Mouse (Mus musculus): Measurements from ENCODE around the gene Usf3.
A peak's percentile ranks its signal among the peaks of the same experiment; 100 is the strongest.

Gene Usf3

GRCm38 (mm10) chr16:44173155-44173941 lies at the start of gene Usf3:
Usf3 (plus strand) TSS chr16:44173246.
- H3K27me3 ChIP-seq (ENCODE audit: insufficient read depth, low read length): no peaks in the 10 kb centered on the region; the same call in 1 of the 2 replicates
- TF ChIP-seq POU5F1 (IDR thresholded peaks at IDR 0.05; ENCODE audit: borderline replicate concordance, low read length): no peak
- no peak for TF ChIP-seq NANOG (IDR thresholded peaks at IDR 0.05; ENCODE audit: borderline replicate concordance, low read length)
- TF ChIP-seq CTCF (conservative IDR thresholded peaks at IDR 0.05; ENCODE audit: low read length): no peak
- no peaks in the 10 kb centered on the region for H3K9me3 ChIP-seq (ENCODE audit: low read length)
- peaks cover 23% of the 10 kb centered on the region for H3K4me1 ChIP-seq (replicated peaks; ENCODE audit: low read depth, low read length)
- H3K36me3 ChIP-seq (ENCODE audit: insufficient read depth, low read length): no peaks in the 10 kb centered on the region
- peak within 1 kb of the TSS; percentile 93 for H3K4me3 ChIP-seq (replicated peaks; ENCODE audit: low read length)

- Histone ChIP-seq H3K4me3 (replicated peaks; ENCODE audit: low read length) (no peak overlapping the region), H3K36me3 (ENCODE audit: insufficient read depth, low read length) (peaks cover 10% of the 10 kb centered on the region; the same call in 1 of the 2 replicates), H3K9me3 (ENCODE audit: low read length) (no peaks in the 10 kb centered on the region), H3K4me1 (replicated peaks; ENCODE audit: low read depth, low read length) (peaks cover 24% of the 10 kb centered on the region), H3K27me3 (ENCODE audit: insufficient read depth, low read length) (no peaks in the 10 kb centered on the region)
- TF ChIP-seq POU5F1 (IDR thresholded peaks at IDR 0.05; ENCODE audit: borderline replicate concordance, low read length): no peak
- no peak for TF ChIP-seq NANOG (IDR thresholded peaks at IDR 0.05; ENCODE audit: borderline replicate concordance, low read length)
- TF ChIP-seq CTCF (conservative IDR thresholded peaks at IDR 0.05; ENCODE audit: low read length): no peak
Measured at GRCm38 (mm10) chr16:44123786-44124185, 49.3 kb upstream of the Usf3 start.

DNA sequence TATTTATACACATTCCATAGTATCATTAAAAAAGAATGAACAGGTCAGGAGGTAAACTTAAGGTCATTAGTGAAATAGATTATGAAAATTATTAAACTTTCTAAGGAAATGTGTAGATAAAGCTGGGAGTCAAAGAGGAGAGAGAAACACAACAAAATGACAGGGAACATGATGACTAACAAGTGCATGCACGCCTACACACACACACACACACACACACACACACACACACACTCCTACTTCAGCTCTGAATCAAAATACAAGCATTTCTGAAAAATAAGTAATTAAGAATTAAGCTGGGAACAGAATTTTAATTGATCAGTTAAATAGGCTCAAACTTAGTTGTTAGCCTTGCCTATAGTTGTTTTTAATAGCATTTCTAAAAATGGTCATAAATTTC lies 48.3 kb upstream of the Usf3 start:
- Histone ChIP-seq H3K4me1 (replicated peaks; ENCODE audit: low read depth, low read length) (peaks cover 24% of the 10 kb centered on the region), H3K9me3 (ENCODE audit: low read length) (no peaks in the 10 kb centered on the region), H3K36me3 (ENCODE audit: insufficient read depth, low read length) (peaks cover 3% of the 10 kb centered on the region; the same call in 1 of the 2 replicates), H3K4me3 (replicated peaks; ENCODE audit: low read length) (no peak overlapping the region), H3K27me3 (ENCODE audit: insufficient read depth, low read length) (no peaks in the 10 kb centered on the region)
- TF ChIP-seq CTCF (conservative IDR thresholded peaks at IDR 0.05; ENCODE audit: low read length) (no peak), NANOG (IDR thresholded peaks at IDR 0.05; ENCODE audit: borderline replicate concordance, low read length) (no peak), POU5F1 (IDR thresholded peaks at IDR 0.05; ENCODE audit: borderline replicate concordance, low read length) (no peak)

GRCm38 (mm10) chr16:44125436-44125835 lies 47.6 kb upstream of the Usf3 start:
- no peaks in the 10 kb centered on the region for H3K27me3 ChIP-seq (ENCODE audit: insufficient read depth, low read length)
- no peak overlapping the region for H3K4me3 ChIP-seq (replicated peaks; ENCODE audit: low read length)
- TF ChIP-seq POU5F1 (IDR thresholded peaks at IDR 0.05; ENCODE audit: borderline replicate concordance, low read length) (no peak), CTCF (conservative IDR thresholded peaks at IDR 0.05; ENCODE audit: low read length) (no peak), NANOG (IDR thresholded peaks at IDR 0.05; ENCODE audit: borderline replicate concordance, low read length) (no peak)
- peaks cover 3% of the 10 kb centered on the region; the same call in 1 of the 2 replicates for H3K36me3 ChIP-seq (ENCODE audit: insufficient read depth, low read length)
- H3K4me1 ChIP-seq (replicated peaks; ENCODE audit: low read depth, low read length): peaks cover 24% of the 10 kb centered on the region
- no peaks in the 10 kb centered on the region for H3K9me3 ChIP-seq (ENCODE audit: low read length)

DNA sequence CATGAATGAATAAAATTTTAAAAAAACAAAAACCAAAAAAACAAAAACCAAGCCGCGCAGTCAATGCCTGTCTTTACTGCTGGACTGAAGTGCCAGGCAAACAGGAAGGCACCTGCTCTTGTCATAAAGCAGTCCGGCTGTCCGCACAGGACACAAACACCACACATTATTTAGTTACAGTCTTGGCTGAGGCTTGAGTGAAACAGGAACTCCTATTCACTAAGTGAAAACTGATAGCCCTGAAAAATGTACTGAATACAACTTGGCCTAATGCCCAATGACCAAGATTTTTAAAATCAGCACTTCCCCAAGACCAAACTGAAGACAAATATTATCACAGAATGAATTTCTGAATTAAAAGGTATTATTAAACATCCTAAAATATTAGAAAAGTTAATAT lies 46.6 kb upstream of the Usf3 start:
- Histone ChIP-seq H3K27me3 (ENCODE audit: insufficient read depth, low read length) (no peaks in the 10 kb centered on the region), H3K4me3 (replicated peaks; ENCODE audit: low read length) (no peak overlapping the region), H3K9me3 (ENCODE audit: low read length) (no peaks in the 10 kb centered on the region), H3K36me3 (ENCODE audit: insufficient read depth, low read length) (no peaks in the 10 kb centered on the region), H3K4me1 (replicated peaks; ENCODE audit: low read depth, low read length) (peaks cover 24% of the 10 kb centered on the region)
- TF ChIP-seq POU5F1 (IDR thresholded peaks at IDR 0.05; ENCODE audit: borderline replicate concordance, low read length) (no peak), NANOG (IDR thresholded peaks at IDR 0.05; ENCODE audit: borderline replicate concordance, low read length) (no peak), CTCF (conservative IDR thresholded peaks at IDR 0.05; ENCODE audit: low read length) (no peak)

DNA sequence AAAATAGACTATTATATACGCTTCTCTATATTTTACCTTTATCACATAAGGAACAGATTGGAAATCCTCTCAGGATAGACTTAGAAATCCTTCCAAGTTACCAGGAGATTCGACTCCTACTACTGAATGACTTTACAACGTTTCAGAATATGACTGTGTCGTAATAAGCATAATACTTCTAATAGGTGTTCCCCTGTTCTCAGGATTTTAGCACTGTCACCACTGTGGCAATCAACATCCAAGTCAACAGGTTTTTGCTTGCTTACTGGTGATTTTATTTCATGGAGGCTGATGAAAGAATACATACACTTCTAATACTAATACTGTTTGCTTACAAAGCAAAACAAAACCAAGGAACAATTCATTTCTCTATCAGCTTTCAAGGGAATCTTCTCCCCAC lies 40.7 kb upstream of the Usf3 start:
- Histone ChIP-seq H3K9me3 (ENCODE audit: low read length) (no peaks in the 10 kb centered on the region), H3K4me3 (replicated peaks; ENCODE audit: low read length) (no peak overlapping the region), H3K36me3 (ENCODE audit: insufficient read depth, low read length) (0 out of 2 replicates have a peak, but pooled peaks cover 5% of the 10 kb centered on the region), H3K4me1 (replicated peaks; ENCODE audit: low read depth, low read length) (peaks cover 15% of the 10 kb centered on the region), H3K27me3 (ENCODE audit: insufficient read depth, low read length) (no peaks in the 10 kb centered on the region)
- TF ChIP-seq NANOG (IDR thresholded peaks at IDR 0.05; ENCODE audit: borderline replicate concordance, low read length) (no peak), CTCF (conservative IDR thresholded peaks at IDR 0.05; ENCODE audit: low read length) (no peak), POU5F1 (IDR thresholded peaks at IDR 0.05; ENCODE audit: borderline replicate concordance, low read length) (no peak)

DNA sequence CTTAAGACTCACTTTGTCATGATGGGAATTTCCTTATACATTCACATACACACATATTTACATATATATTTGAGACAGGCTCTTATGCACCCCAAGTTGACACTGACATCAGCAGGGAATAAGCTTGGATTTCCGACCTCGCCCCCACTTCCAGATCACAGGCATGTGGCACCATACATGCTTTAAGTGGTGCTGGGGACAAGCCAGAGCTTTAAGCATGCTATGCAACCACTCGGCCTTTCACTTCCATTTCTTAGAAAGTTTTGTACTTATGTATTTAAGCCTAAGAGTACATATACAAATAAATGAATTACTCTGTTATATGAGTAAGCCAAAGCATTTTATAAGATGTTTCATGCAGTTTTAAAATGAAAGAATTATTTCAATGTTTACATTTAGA lies 39.9 kb upstream of the Usf3 start:
- Histone ChIP-seq H3K9me3 (ENCODE audit: low read length) (no peaks in the 10 kb centered on the region), H3K4me3 (replicated peaks; ENCODE audit: low read length) (no peak overlapping the region), H3K36me3 (ENCODE audit: insufficient read depth, low read length) (0 out of 2 replicates have a peak, but pooled peaks cover 5% of the 10 kb centered on the region), H3K27me3 (ENCODE audit: insufficient read depth, low read length) (no peaks in the 10 kb centered on the region), H3K4me1 (replicated peaks; ENCODE audit: low read depth, low read length) (peaks cover 21% of the 10 kb centered on the region)
- TF ChIP-seq POU5F1 (IDR thresholded peaks at IDR 0.05; ENCODE audit: borderline replicate concordance, low read length): no peak
- no peak for TF ChIP-seq CTCF (conservative IDR thresholded peaks at IDR 0.05; ENCODE audit: low read length)
- TF ChIP-seq NANOG (IDR thresholded peaks at IDR 0.05; ENCODE audit: borderline replicate concordance, low read length): no peak

DNA sequence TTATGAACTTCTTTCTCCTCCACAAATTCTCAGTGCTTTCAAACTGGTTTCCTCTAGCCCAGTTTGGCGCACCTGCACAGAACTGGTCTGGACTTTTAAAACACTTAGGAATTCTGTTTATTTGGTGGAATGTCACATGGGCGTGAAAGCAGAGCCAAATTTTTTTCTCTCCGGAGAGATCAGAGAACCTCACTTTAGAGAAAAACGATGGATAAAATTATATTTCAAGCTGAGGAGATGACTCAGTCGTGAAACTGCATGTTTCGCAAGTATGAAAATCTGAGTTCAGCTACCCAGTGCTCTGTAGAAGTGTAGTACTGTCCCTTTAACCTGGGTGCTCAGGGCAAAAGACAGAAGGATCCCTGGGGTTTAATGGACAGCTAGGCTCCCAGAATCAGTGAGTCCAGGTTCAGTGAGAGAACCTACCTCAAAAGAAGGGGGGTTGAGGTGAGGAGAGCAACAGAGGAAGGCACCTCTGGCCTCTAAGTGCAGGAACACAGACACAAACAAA lies 36.5 kb upstream of the Usf3 start:
- Histone ChIP-seq H3K36me3 (ENCODE audit: insufficient read depth, low read length) (0 out of 2 replicates have a peak, but pooled peaks cover 5% of the 10 kb centered on the region), H3K27me3 (ENCODE audit: insufficient read depth, low read length) (no peaks in the 10 kb centered on the region), H3K4me1 (replicated peaks; ENCODE audit: low read depth, low read length) (peaks cover 28% of the 10 kb centered on the region), H3K4me3 (replicated peaks; ENCODE audit: low read length) (no peak overlapping the region), H3K9me3 (ENCODE audit: low read length) (no peaks in the 10 kb centered on the region)
- TF ChIP-seq POU5F1 (IDR thresholded peaks at IDR 0.05; ENCODE audit: borderline replicate concordance, low read length) (no peak), CTCF (conservative IDR thresholded peaks at IDR 0.05; ENCODE audit: low read length) (no peak), NANOG (IDR thresholded peaks at IDR 0.05; ENCODE audit: borderline replicate concordance, low read length) (no peak)

All from E14TG2a.4 (cell line).